Mouse (Mus musculus): ENCODE results near the gene Qrfp. TPM values are rescaled to one million over a fixed set of nuclear protein-coding genes. Genes with fewer than 3 reads are reported as not detected.

Gene Qrfp
- not detected for total RNA-seq (2022)

- no peak for DNase-seq (ENCODE audit: low spot score in 2 of 2)
These were observed at the start of gene Qrfp for GRCm38 (mm10) chr2:31810444-31810843. TSS of gene Qrfp (minus strand) at chr2:31810580.

DNA sequence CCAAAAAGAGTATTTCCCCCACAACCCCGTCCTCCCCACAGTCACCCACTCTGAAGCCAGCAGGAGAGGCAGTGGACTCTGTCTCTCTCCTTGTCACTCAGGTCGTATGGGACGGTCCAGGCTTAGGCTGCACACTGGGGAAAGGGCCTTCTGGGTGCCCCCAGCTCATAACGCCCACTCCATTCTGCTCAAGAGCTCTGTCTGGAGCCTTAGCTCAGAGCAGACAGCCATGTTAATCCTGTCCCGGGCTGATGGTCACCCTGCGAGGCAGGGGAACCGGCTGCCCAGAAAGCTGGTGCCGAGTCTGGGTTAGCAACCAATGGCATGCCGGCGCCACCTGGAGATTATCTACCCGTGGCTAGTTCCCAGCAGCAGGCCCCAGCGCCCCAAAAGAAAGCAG, 48.1 kb upstream of the Qrfp start:
- DNase-seq (ENCODE audit: low spot score in 2 of 2), result no peak

DNA sequence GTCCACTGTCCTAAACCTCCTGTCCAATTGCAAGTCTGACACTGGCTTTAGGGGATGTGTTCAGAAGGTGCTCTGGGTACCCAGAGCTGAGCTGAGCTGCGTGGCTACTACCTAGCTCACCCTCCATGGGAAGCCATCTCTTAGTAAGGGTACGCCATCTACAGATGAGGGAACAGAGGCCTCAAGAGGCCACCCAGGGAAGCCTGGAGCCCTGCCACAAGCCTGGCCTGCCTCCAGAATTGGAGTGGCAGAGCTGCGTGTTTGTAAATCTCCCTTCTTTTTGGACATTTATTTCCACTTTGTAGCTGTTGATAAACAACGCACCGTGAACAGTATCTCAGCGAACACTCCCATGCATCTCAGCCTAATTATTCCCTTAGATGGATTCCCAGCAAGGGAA, 46.8 kb upstream of the Qrfp start:
- DNase-seq (ENCODE audit: low spot score in 2 of 2), result no peak

DNA sequence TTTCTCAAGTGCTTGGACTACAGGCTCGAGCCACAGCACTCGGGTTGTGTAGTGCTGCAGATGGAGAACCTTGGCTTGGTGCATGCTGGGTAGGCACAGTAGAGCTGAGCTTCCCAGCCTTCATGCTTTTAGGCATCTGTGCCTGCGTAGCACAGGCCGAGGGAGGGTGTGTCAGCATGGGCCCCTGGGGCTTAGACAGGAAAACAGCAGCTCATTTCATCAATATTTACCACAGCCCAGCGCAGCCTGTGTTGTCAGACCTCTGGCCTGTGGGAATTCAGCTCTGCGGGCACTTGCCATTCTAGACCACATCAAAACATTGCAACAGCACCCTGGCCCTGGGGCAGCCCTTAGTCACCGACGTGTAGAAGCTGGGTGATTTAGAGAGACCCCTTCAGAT, 45.6 kb upstream of the Qrfp start:
- DNase-seq (ENCODE audit: low spot score in 2 of 2), result no peak

DNA sequence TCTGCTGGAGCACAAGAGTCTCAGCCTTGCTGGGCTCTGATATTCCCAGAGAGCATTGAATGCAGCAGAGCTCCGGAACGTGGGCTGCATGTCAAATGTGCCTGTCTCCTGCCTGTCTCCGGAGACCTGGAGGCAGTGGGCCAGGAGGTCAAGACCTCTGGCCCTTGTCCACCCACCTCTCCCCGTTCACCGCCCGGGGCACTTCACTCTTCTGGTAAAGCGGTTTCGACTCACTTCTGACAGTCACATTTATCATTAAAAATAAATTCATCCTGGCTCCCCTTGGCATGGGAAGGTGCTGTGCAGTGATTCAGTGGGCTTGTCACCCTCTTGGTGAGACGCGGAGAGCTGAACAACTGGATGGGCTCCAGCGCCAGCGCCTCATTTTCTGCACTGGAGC, 39.8 kb upstream of the Qrfp start:
- no peak for DNase-seq (ENCODE audit: low spot score in 2 of 2)

GRCm38 (mm10) chr2:31847908-31848307, 37.5 kb upstream of the Qrfp start:
- DNase-seq (ENCODE audit: low spot score in 2 of 2), result no peak

DNA sequence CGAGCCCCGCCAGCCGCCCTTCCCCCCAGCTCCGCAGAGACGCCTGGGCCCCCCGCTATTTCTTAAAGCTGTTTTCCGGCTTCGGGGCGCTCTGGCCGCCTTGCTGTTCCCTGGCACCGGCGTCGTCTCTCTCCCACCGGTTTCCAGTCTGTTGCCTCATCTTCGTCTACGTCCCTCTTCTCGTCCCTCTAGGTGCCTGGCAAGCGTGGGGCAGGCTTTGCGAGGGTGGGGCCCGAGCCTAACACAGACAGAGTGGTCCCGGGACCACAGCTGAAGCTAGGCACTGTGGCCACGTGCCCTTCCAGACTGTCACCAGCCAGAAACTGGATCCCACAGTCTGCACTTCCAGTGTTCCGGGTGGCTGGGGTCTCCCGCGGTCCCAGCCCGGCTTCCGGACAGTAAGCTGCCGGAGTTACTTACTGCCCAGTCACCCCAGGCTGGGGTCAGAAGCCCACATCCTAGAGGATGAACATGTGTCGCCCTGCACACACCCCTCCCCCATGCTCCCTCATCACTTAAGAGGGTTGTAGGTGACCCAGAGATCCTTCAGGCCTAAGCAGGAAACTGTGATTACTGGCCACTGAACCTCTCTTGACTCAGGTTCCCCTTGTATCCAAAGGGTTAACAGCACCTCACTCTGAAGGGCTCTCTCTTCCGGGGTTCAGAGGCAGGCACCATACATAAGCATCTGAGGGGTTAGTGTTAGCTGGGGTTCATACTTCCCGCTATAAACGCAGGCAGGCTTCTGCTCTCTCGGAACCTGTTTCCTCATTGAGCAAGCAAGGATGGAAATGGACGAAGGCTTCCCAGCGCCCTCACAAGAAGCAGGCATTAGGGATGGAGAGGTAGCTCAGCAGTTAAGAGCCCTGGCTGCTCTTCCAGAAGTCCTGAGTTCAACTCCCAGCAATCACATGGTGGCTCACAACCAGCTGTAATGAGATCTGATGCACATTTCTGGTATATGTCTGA, 36.6 kb upstream of the Qrfp start:
- no peak for DNase-seq (ENCODE audit: low spot score in 2 of 2)

- DNase-seq (ENCODE audit: low spot score in 2 of 2), result no peak
These were observed 35.7 kb upstream of the Qrfp start, which contains the start of gene Fibcd1 for GRCm38 (mm10) chr2:31845896-31846691. TSS of gene Fibcd1 (minus strand) at chr2:31846005.

DNA sequence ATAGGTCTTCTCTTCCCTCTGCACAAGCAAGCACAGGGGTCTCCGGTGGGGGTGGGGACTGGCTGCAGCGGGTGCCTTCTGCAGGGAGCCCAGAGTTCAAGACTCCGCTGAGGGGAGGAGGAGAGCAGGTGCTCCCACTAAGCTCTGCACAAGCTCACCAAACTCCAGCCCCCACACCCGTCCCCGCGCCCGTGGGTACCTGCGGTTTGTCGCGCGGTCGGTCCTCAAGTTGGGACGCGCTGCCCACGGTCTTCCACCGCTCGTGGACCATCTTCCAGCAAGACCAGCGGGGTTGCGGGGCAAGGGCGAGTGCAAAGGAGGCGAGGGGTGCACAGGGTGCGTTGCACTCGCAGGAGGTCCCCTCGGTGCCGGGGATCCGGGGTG, 35.1 kb upstream of the Qrfp start:
- DNase-seq (ENCODE audit: low spot score in 2 of 2), result no peak

GRCm38 (mm10) chr2:31844729-31845136, 34.4 kb upstream of the Qrfp start:
- no peak for DNase-seq (ENCODE audit: low spot score in 2 of 2)

DNA sequence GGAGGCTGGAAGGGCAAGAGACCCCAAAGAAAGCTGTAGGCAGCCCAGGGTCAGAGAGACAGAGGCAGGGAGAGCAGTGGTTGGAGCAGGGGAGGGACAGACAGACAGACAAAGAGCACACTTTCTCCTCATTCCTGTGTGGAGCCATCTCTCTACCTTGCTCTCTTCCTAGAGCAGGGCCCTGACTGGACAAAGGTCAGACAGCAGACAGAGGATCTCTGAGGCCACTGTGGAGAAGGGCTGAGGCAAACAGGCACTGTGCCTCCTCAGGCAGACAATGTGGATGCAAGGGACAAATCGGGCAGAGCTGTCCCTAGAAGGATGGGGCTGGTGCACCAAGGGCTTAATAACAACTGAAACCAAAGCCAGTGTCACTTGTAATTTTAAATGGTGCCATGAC, 28.5 kb upstream of the Qrfp start:
- DNase-seq (ENCODE audit: low spot score in 2 of 2), result no peak

DNA sequence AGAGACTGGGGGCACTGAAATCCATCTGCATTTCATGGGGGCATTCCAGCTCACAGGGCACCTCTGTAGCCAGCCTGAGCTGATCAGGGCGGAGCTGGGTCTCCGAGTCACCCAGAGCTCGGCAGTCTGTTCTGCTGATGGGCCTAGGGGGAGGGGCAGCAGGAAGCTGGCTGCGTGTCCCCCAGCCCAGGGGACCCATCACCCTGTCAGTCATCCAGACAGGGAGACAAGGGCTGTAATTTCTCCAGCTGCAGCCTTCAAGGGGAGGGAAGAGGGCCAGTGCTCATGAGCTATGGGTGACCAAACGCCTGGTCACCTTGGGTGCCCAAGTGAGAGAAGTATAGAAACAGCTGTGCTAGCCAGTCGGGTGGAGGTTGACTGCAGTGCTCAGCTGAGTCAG, 26.6 kb upstream of the Qrfp start:
- no peak for DNase-seq (ENCODE audit: low spot score in 2 of 2)

DNA sequence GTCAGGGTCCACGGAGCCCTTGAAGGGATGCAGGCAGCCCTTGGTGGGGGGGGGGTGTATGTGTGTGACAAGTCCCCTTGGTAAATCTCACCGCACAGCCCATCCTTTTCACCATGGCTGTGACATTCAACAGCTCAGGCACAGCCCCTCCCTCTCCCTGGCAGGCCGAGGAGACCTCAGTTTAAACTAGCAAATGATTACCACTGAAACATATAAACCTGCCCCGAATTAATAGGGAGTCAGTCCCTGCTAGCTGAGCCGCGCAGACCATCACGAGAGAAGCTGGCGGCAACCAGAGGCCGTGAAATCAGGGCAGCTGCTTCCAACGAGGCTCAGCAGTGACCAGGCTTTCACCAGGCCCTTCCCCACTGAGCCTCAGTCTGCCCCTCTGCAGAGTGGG, 25.7 kb upstream of the Qrfp start:
- no peak for DNase-seq (ENCODE audit: low spot score in 2 of 2)

GRCm38 (mm10) chr2:31828311-31828825, 18.0 kb upstream of the Qrfp start:
- DNase-seq (ENCODE audit: low spot score in 2 of 2), result no peak

DNA sequence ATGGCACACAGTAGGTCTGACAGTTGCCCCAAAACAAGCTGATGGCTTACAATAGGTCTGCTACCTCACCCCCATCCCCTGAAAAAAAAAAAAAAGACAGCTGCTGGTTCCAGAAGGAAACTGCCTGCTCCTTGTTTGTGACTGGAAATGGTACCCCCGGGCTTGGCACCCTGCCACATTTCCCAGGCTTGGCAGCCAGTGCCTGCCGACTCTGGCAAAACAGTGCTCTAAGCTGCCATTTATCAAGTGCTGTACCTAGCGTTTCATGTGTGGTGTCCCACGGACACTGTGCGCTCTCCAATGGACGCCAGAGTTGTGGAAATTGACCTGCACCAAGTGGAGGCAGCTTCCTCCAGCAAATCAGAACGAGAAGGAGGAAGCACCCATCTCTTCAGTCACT, 17.5 kb upstream of the Qrfp start:
- DNase-seq (ENCODE audit: low spot score in 2 of 2), result no peak

- no peak for DNase-seq (ENCODE audit: low spot score in 2 of 2)
These were observed 16.0 kb upstream of the Qrfp start for GRCm38 (mm10) chr2:31826094-31827085.

DNA sequence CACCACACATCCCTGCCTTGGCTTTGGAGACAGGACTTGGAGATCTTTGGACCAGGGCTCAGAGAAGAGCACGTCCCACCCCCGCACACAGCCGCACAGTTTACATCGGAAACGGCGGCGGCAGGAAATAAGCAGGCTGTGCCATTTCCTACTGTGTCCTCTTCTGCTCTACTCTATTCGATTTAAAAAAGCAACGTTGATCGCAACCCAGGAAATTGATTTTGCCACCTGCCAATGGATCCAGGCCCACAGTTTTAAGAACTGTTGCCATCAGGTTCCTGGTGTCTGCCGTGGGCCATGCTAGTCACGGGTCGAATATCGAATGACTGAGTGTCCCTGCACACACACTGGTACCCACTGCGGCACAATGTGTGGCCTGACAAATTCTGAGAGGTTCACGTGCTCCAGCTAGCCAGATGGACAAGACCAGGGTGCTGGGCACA, 15.1 kb upstream of the Qrfp start:
- no peak for DNase-seq (ENCODE audit: low spot score in 2 of 2)

DNA sequence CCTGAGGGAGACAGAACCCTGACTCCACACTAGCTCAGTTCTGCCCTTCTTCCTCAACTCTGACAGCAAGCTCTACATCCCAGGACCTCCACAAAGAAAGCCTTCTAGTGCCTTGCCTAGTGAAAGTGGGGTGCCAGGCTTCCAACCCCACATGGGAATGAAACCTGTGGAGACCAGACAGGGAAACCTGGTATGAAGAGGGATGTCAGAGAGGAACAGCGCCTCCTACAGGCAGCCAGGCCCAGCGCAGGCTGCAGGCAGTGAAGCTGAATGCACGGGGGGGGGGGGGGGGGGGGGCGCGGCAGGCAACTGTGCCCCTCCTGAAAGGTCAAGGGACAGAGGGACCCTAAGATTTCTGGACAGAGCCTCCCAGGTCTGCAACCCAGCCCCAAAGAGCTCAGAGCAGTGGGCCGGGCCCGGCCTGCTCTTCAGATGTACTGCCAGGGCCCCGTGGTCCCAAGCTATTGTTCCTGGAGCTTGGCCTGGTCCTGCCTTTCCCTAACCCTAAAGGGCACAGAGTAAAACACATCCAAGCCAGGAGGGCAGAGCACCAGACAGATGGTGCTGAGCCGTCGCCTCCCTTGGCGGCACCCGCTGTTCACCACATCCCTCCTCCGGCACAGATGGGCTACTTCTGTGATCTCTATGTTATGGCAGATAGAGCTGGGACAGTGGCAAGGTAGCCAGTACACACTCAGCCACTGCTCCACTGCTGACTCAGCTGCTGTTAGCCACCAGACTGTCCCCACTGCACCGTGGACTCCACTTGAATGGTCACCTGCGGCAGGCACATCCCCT, 13.8 kb upstream of the Qrfp start:
- DNase-seq (ENCODE audit: low spot score in 2 of 2), result no peak

DNA sequence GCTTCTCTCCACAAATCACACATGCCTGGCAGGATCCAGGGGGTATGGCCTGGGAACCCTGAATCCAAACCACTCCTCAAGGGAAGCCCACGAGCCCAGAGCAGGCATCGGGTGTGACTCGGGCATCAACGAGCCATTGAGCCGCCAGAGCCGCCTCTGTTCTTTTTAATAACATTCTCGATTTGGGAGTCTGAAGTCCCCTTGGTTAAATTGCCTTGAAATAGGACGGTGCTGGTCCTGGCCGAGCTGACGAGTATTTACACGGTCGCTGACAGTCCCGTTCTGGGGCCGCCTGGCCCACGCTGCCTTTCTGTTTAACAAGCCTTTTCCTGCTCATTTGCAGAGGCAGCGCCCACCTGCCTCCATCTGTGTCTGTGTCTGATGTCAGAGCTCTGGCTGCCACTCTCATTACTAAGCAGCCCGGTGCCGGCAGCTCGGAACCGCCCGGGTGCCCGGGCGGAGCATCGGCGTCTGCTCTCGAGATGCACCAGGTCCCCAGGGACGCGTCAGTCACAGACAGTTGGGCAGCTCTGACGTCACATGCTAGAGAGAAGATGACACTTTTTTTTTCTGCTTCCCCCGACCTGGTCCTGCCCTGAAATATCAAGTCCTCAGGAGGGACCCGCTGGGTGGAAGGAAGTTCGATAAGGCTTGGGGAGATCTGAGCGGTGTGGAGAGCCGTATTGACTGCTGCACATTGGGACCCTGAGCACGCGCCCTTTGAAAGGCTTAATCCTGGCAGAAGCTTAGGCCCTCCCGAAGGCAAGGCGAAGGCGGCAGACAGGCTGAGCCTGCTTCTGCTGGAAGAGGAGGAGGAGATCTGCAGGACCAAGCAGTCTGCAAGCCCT, 12.4 kb upstream of the Qrfp start:
- DNase-seq (ENCODE audit: low spot score in 2 of 2), result no peak
